Mouse (Mus musculus) inflammation-experienced regulatory T-cells, adult 16 weeks (primary cell): Measurements from ENCODE around the gene Col4a1. TPM values are rescaled to one million over a fixed set of nuclear protein-coding genes. Genes with fewer than 3 reads are reported as not detected.

ENCODE experiments used
- polyA plus RNA-seq: library from polyadenylated mRNA; unstranded; fragments of 100-300 nt; shearing (Covaris generic); gene quantifications from one replicate; pipeline ENCODE4 v1.2.1, GENCODE M21; 2017

Gene Col4a1
- polyA plus RNA-seq, result 0.56 TPM

DNA sequence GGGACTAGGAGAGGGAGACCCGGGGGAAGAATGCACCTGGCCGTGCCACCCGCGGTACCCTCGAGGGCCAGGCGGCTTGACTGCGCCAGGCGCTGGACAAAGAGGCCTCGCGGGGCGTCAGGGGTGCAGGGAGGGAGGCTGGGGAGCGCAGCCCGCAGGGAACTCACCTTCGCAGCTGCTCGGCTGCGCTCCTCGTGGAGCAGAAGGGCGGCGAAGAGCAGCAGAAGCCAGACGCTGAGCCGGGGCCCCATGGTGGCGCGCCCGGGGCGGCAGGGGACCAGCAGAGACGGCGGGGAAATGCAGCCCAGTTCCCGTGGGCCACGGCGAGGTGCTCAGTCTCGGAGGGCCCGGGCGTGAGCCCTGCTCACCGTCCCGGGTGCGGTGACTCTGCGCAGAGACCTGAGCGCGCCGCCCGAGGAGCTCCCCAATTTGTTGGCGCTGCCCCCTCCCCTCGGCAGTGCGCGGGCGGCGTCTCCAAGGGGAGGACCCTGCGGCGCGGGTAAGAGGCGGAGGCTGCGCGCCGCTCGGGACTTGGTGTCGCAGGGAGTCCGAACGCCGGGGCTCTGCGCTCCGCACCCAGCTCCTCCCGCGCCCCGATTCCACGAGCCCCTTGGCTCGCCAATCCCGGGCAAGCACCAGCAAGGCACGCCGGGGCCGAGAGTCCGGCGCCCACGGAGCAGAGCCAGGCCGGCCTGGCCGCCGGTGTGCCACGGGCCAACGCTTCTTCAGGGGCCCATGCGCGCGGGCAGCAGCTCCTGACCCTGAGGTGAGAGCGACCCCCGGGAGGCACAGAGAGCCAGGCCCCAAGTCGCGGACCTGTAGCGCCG is at the start of gene Col4a1, which contains the start of gene Col4a2:
Gene Col4a1, minus strand, starts transcription at position 478 of the 827 bp plus-strand sequence.
Gene Col4a2, plus strand, starts transcription at position 457 of the 827 bp plus-strand sequence.

Other genes with a start within 250 kb of the Col4a1 start
- 0.13 TPM for gene Col4a2, start within 50 bp of the Col4a1 start, polyA plus RNA-seq
- 16.9 TPM for gene Rab20, start 165.9 kb upstream of the Col4a1 start, polyA plus RNA-seq
- gene Naxd, start 184.7 kb upstream of the Col4a1 start, polyA plus RNA-seq, result 79.2 TPM
- 20.8 TPM for gene Cars2, start 238.0 kb upstream of the Col4a1 start, polyA plus RNA-seq
- 54.6 TPM for gene Ing1, start 242.7 kb upstream of the Col4a1 start, polyA plus RNA-seq